Mouse (Mus musculus): ENCODE results near the gene Trim31. TPM values are rescaled to one million over a fixed set of nuclear protein-coding genes. Genes with fewer than 3 reads are reported as not detected.

The Trim31 gene
- total and polyA plus RNA-seq, 3 experiments, result not detected

- peak within 1 kb of the TSS; percentile 71 to 80 for H3K4me3 ChIP-seq (ENCODE audit: control insufficient read depth in 1 of 2, insufficient read depth in 1 of 2, low read depth in 2 of 2, low read length in 2 of 2)
- H3K4me1 ChIP-seq (ENCODE audit: control insufficient read depth in 1 of 2, insufficient read depth in 2 of 2, low read length in 2 of 2), result peaks cover 0 to 4% of the 10 kb centered on the region in 2 experiments; a peak in 2 of 4 replicates
- H3K36me3 ChIP-seq (ENCODE audit: control insufficient read depth in 1 of 2, insufficient read depth in 2 of 2, low read length in 2 of 2), result peaks cover 0 to 4% of the 10 kb centered on the region in 2 experiments; a peak in 2 of 4 replicates
- no peaks in the 10 kb centered on the region for H3K9me3 ChIP-seq (replicated peaks; ENCODE audit: insufficient read depth, low read length)
- H3K27ac ChIP-seq (ENCODE audit: control insufficient read depth, low read depth, low read length), result peak within 1 kb of the TSS; percentile 89
- DNase-seq (ENCODE audit: low read depth, low spot score), result peak; percentile 96
- H3K27me3 ChIP-seq (ENCODE audit: control insufficient read depth in 1 of 2, insufficient read depth in 2 of 2, low read length in 2 of 2), result no peaks in the 10 kb centered on the region
- TF ChIP-seq RCOR1 (IDR thresholded peaks at IDR 0.05; ENCODE audit: low read depth, low read length), result peak; percentile 78
- peak; percentile 76 for TF ChIP-seq ZNF384 (IDR thresholded peaks at IDR 0.05; ENCODE audit: low read depth, low read length)
- peak; percentile 99 for TF ChIP-seq TCF12 (IDR thresholded peaks at IDR 0.05; ENCODE audit: low read depth, low read length)
- TF ChIP-seq SIN3A (IDR thresholded peaks at IDR 0.05; ENCODE audit: low read length), result peak; percentile 73
- peak; percentile 99 for TF ChIP-seq TAL1 (IDR thresholded peaks at IDR 0.05; ENCODE audit: low read length)
- peak; percentile 87 for TF ChIP-seq ETS1 (IDR thresholded peaks at IDR 0.05; ENCODE audit: low read depth, low read length)
- TF ChIP-seq EP300 (IDR thresholded peaks at IDR 0.05; ENCODE audit: low read depth in 1 of 2, low read length in 2 of 2), result peak; percentile 94 to 98
- TF ChIP-seq ELF1 (IDR thresholded peaks at IDR 0.05; ENCODE audit: low read depth, low read length), result 0 out of 2 replicates have a peak, but pooled peaks have one; percentile 7
- peak; percentile 98 for TF ChIP-seq GATA1 (IDR thresholded peaks at IDR 0.05; ENCODE audit: low read depth, low read length)
- TF ChIP-seq MXI1 (IDR thresholded peaks at IDR 0.05; ENCODE audit: low read depth, low read length), result peak; percentile 26; the same call in 1 of the 2 replicates
- TF ChIP-seq MYC (IDR thresholded peaks at IDR 0.05; ENCODE audit: low read depth, low read length), result 0 out of 2 replicates have a peak, but pooled peaks have one; percentile 27
- TF ChIP-seq TBP (IDR thresholded peaks at IDR 0.05; ENCODE audit: low read depth, low read length), result peak; percentile 71
- peak in 1 of 2 experiments; percentile 59; a peak in 1 of 4 replicates for TF ChIP-seq POLR2A (IDR thresholded peaks at IDR 0.05; ENCODE audit: control insufficient read depth in 1 of 2, insufficient read depth in 1 of 2, low read depth in 1 of 2, low read length in 2 of 2, poor library complexity in 1 of 2)
- TF ChIP-seq HCFC1 (IDR thresholded peaks at IDR 0.05; ENCODE audit: low read depth, low read length), result no peak
- no peak for TF ChIP-seq GABPA (IDR thresholded peaks at IDR 0.05; ENCODE audit: low read depth, low read length)
- no peak for TF ChIP-seq POLR2AphosphoS2 (IDR thresholded peaks at IDR 0.05; ENCODE audit: low read length)
- peaks cover 7% of the 10 kb centered on the region for H3K79me2 ChIP-seq (ENCODE audit: control insufficient read depth, insufficient read depth, low read length, poor library complexity)
- peak within 1 kb of the TSS; percentile 79 for H3K9ac ChIP-seq (ENCODE audit: control insufficient read depth, low read depth, low read length, poor library complexity, severe bottlenecking)
Measured at GRCm38 (mm10) chr17:36869284-36869954, 28.5 kb upstream of the Trim31 start, which contains the start of gene Trim10. TSS of gene Trim10 (plus strand) at chr17:36869574.

GRCm38 (mm10) chr17:36869955-36870810, 27.7 kb upstream of the Trim31 start:
- Histone ChIP-seq H3K36me3 (ENCODE audit: control insufficient read depth in 1 of 2, insufficient read depth in 2 of 2, low read length in 2 of 2) (peaks cover 0 to 4% of the 10 kb centered on the region in 2 experiments; a peak in 2 of 4 replicates), H3K27ac (ENCODE audit: control insufficient read depth, low read depth, low read length) (peak overlapping the region; percentile 89), H3K9ac (ENCODE audit: control insufficient read depth, low read depth, low read length, poor library complexity, severe bottlenecking) (peak overlapping the region; percentile 79), H3K27me3 (ENCODE audit: control insufficient read depth in 1 of 2, insufficient read depth in 2 of 2, low read length in 2 of 2) (no peaks in the 10 kb centered on the region), H3K79me2 (ENCODE audit: control insufficient read depth, insufficient read depth, low read length, poor library complexity) (peaks cover 7% of the 10 kb centered on the region), H3K4me1 (ENCODE audit: control insufficient read depth in 1 of 2, insufficient read depth in 2 of 2, low read length in 2 of 2) (peaks cover 0 to 4% of the 10 kb centered on the region in 2 experiments; a peak in 2 of 4 replicates), H3K4me3 (ENCODE audit: control insufficient read depth in 1 of 2, insufficient read depth in 1 of 2, low read depth in 2 of 2, low read length in 2 of 2) (peak overlapping the region; percentile 71 to 80), H3K9me3 (replicated peaks; ENCODE audit: insufficient read depth, low read length) (no peaks in the 10 kb centered on the region)
- peak; percentile 78 for DNase-seq (ENCODE audit: low read depth, low spot score)
- TF ChIP-seq NRF1 (IDR thresholded peaks at IDR 0.05; ENCODE audit: insufficient read depth, low read depth, low read length, poor library complexity, severe bottlenecking) (no peak), CHD1 (IDR thresholded peaks at IDR 0.05; ENCODE audit: low read depth, low read length) (no peak), MXI1 (IDR thresholded peaks at IDR 0.05; ENCODE audit: low read depth, low read length) (peak; percentile 71), JUND (IDR thresholded peaks at IDR 0.05; ENCODE audit: low read depth, low read length) (no peak), MAX (IDR thresholded peaks at IDR 0.05; ENCODE audit: low read length) (peak; percentile 51), TAL1 (IDR thresholded peaks at IDR 0.05; ENCODE audit: low read length) (no peak), ZC3H11A (IDR thresholded peaks at IDR 0.05; ENCODE audit: low read depth, low read length) (no peak), MAFK (IDR thresholded peaks at IDR 0.05; ENCODE audit: borderline replicate concordance, low read depth, low read length) (no peak), EP300 (IDR thresholded peaks at IDR 0.05; ENCODE audit: low read depth in 1 of 2, low read length in 2 of 2) (no peak), SMC3 (IDR thresholded peaks at IDR 0.05; ENCODE audit: low read depth, low read length) (no peak), NELFE (IDR thresholded peaks at IDR 0.05; ENCODE audit: low read depth, low read length) (0 out of 2 replicates have a peak, but pooled peaks have one; percentile 28), ZKSCAN1 (IDR thresholded peaks at IDR 0.05; ENCODE audit: low read depth, low read length) (no peak), KAT2A (conservative IDR thresholded peaks at IDR 0.05; ENCODE audit: low read depth, low read length) (no peak), ELF1 (IDR thresholded peaks at IDR 0.05; ENCODE audit: low read depth, low read length) (no peak; the same call in none of the 2 replicates), MYB (IDR thresholded peaks at IDR 0.05; ENCODE audit: low read depth, low read length) (no peak), POLR2AphosphoS5 (IDR thresholded peaks at IDR 0.05; ENCODE audit: borderline replicate concordance, low read depth, low read length) (no peak), TCF12 (IDR thresholded peaks at IDR 0.05; ENCODE audit: low read depth, low read length) (0 out of 2 replicates have a peak, but pooled peaks have one; percentile 8)

Data from MEL (cell line).